Mouse (Mus musculus) embryonic facial prominence, embryonic 12.5 days (tissue): ENCODE measurements around the gene Ppp2r5c. TPM values are rescaled to one million over a fixed set of nuclear protein-coding genes. Genes with fewer than 3 reads are reported as not detected.
A peak's percentile ranks its signal among the peaks of the same experiment; 100 is the strongest.

Experiments used
- ATAC-seq: fragments of 200-750 bp; cut with Nextera tagmentation; 2 replicates; pipeline ENCODE4 v1.8.0; 2017; ENCODE audit not compliant: insufficient number of reproducible peaks, insufficient read depth, low FRiP score, low TSS enrichment
- H3K27ac ChIP-seq: fragments of 300-500 bp; sonication (generic); 2 replicates; pipeline ENCODE4 v1.5.1; 2016; ENCODE audit warnings: mild to moderate bottlenecking
- H3K27me3 ChIP-seq: fragments of 300-500 bp; sonication (generic); 2 replicates; pipeline ENCODE4 v1.6.1; 2016; ENCODE audit warnings: mild to moderate bottlenecking, moderate library complexity
- H3K36me3 ChIP-seq: fragments of 300-500 bp; sonication (generic); 2 replicates; pipeline ENCODE4 v1.6.1; 2016; ENCODE audit warnings: mild to moderate bottlenecking
- H3K4me1 ChIP-seq: fragments of 300-500 bp; sonication (generic); 2 replicates; pipeline ENCODE4 v1.6.1; 2016
- H3K4me2 ChIP-seq: fragments of 300-500 bp; sonication (generic); replicated peaks from 2 replicates; pipeline ENCODE4 v1.6.1; 2016; ENCODE audit warnings: mild to moderate bottlenecking, moderate library complexity
- H3K4me3 ChIP-seq: fragments of 300-500 bp; sonication (generic); 2 replicates; pipeline ENCODE4 v1.5.1; 2016; ENCODE audit warnings: mild to moderate bottlenecking
- H3K9ac ChIP-seq: fragments of 300-500 bp; sonication (generic); 2 replicates; pipeline ENCODE4 v1.6.1; 2016; ENCODE audit warnings: mild to moderate bottlenecking, moderate library complexity
- H3K9me3 ChIP-seq: fragments of 300-500 bp; sonication (generic); 2 replicates; pipeline ENCODE4 v1.6.1; 2016; ENCODE audit warnings: mild to moderate bottlenecking, moderate library complexity
- WGBS: fragments of 180-500 bp; shearing (Covaris S2); methylation state at CpG from one replicate; pipeline ENCODE4 v1.1.7; 2016; 5-methylcytosine and 5-hydroxymethylcytosine counted together
- polyA plus RNA-seq: library from polyadenylated mRNA; unstranded; fragments of >200 nt; fragmentation: Nextera tagmentation; extraction: Ambion mirVana; gene quantifications from 2 replicates; pipeline ENCODE4 v1.2.1, GENCODE M21; 2016

Gene Ppp2r5c
- 156 and 157 TPM in 2 replicates for polyA plus RNA-seq

DNA sequence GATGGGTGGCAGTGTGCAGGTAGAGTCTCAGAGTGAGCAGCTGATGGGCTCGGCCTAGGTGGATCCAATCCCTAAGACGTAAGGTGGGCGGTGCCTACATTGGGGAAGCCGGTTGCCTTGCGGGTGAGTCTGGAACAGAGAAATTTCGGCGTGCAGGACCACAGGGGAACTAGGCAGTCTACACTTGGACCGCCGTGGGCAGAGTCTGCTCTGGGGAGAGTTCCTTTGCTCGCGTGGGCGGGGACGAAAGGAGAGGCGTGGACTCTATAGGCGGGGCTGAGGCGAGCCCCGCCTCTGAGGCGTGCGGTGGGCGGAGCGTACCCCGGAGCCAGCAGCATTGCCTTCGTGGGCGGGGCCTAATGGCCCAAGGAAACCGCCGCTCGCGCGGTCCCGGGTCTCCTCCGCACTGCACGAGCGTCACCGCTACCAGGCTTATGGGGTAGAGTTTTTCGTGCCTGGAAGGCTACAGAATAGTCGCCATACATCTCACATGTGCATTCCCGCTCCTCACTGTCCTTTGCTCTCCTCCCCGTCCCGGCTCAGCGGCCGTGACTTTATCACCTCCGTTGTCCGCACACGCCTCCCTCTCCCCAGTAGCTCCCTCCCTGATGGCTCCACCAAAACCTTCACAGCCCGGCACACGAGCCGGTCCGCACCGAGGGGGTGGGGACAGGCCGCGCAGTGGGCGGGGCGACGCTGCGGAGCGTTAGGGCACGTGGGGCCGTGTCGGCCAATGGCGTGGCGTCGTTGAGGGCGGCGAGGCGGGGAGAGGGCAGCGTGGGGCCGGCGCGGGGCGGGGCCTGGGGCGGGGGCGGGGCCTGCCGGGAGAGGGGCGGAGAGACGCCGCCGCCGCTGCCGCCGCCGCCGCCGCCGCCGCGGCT lies at the start of gene Ppp2r5c:
Gene Ppp2r5c, plus strand, starts transcription at position 831 of the 881 bp plus-strand sequence.
- H3K9me3 ChIP-seq = no peaks in the 10 kb centered on the region
- H3K4me3 ChIP-seq = peak within 1 kb of the TSS; percentile 80
- H3K4me1 ChIP-seq = peaks cover 5% of the 10 kb centered on the region; the same call in 1 of the 2 replicates
- H3K27me3 ChIP-seq = peaks cover 9% of the 10 kb centered on the region; the same call in 1 of the 2 replicates
- peak within 1 kb of the TSS; percentile 83 for H3K9ac ChIP-seq
- H3K36me3 ChIP-seq = 0 out of 2 replicates have a peak, but pooled peaks cover 2% of the 10 kb centered on the region
- peak within 1 kb of the TSS; percentile 73 for H3K4me2 ChIP-seq
- peak within 1 kb of the TSS; percentile 96 for H3K27ac ChIP-seq
- ATAC-seq = peak; percentile 91
- under 1% methylated on average over 72 of the region's 86 CpGs for WGBS

DNA sequence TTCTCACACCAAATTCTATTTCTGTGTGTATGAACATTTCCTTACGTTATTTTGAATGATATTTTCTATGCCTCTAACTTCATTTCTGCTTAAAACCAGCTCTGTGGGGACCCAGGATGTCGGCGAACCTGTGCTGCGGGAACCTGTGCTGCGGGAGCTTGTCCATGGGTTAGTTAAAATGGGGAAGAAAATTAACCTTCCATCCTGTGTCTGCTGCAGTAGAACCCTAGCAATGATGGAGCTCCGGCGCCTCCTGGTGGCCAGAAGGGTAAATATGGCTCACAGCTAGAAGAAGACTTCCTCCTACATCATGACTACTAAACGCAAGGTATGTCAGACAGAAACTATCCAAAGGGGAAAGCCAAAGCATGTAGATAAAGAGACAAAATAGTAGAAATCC lies 48.6 kb upstream of the Ppp2r5c start:
- H3K36me3 ChIP-seq = no peaks in the 10 kb centered on the region

GRCm38 (mm10) chr12:110399161-110399560 lies 47.8 kb upstream of the Ppp2r5c start:
- no peaks in the 10 kb centered on the region for H3K36me3 ChIP-seq
- H3K4me3 ChIP-seq = no peak overlapping the region
- H3K4me1 ChIP-seq = no peaks in the 10 kb centered on the region
- no peak for ATAC-seq
- no peaks in the 10 kb centered on the region for H3K9me3 ChIP-seq
- H3K27ac ChIP-seq = no peak overlapping the region
- no peak overlapping the region for H3K9ac ChIP-seq
- H3K27me3 ChIP-seq = no peaks in the 10 kb centered on the region
- H3K4me2 ChIP-seq = no peak overlapping the region
- WGBS = 89% methylated on average over 6 of the region's 6 CpGs

More for the DNA sequence above, 48.6 kb upstream of the Ppp2r5c start:
- Histone ChIP-seq H3K4me1 (no peaks in the 10 kb centered on the region), H3K9me3 (no peaks in the 10 kb centered on the region), H3K27me3 (no peaks in the 10 kb centered on the region), H3K9ac (no peak overlapping the region), H3K4me3 (no peak overlapping the region), H3K27ac (no peak overlapping the region), H3K4me2 (no peak overlapping the region)
- ATAC-seq = no peak
- WGBS = 29% methylated on average over 8 of the region's 8 CpGs

DNA sequence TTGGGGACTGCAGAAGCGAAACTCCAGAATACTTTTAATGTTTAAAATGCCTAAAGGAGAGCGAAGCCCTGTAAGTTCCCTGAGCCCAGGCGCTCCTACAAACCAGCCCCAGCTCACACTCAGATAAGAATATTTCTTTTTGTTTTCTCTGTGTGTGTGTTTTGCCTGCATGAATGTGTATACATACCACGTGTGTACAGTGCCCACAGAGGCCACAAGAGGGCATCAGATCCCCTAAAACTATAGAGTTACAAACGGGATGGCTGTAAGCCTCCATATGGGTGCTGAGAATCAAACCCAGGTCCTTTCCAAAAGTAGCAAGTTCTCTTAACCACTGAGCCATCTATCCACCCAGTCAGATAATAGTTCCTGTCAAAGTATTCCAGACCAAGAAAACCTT lies 46.0 kb upstream of the Ppp2r5c start:
- no peak overlapping the region for H3K27ac ChIP-seq
- H3K36me3 ChIP-seq = no peaks in the 10 kb centered on the region
- H3K9ac ChIP-seq = no peak overlapping the region
- no peak for ATAC-seq
- H3K4me2 ChIP-seq = no peak overlapping the region
- H3K4me1 ChIP-seq = no peaks in the 10 kb centered on the region
- no peaks in the 10 kb centered on the region for H3K9me3 ChIP-seq
- H3K27me3 ChIP-seq = no peaks in the 10 kb centered on the region
- H3K4me3 ChIP-seq = no peak overlapping the region
- 87% methylated on average over 5 of the region's 5 CpGs for WGBS

GRCm38 (mm10) chr12:110401871-110402270 lies 45.0 kb upstream of the Ppp2r5c start:
- Histone ChIP-seq H3K9me3 (no peaks in the 10 kb centered on the region), H3K4me2 (no peak overlapping the region), H3K27me3 (no peaks in the 10 kb centered on the region), H3K4me3 (no peak overlapping the region), H3K27ac (no peak overlapping the region), H3K36me3 (no peaks in the 10 kb centered on the region), H3K9ac (no peak overlapping the region), H3K4me1 (no peaks in the 10 kb centered on the region)
- no peak for ATAC-seq
- WGBS = 94% methylated on average over 4 of the region's 4 CpGs

DNA sequence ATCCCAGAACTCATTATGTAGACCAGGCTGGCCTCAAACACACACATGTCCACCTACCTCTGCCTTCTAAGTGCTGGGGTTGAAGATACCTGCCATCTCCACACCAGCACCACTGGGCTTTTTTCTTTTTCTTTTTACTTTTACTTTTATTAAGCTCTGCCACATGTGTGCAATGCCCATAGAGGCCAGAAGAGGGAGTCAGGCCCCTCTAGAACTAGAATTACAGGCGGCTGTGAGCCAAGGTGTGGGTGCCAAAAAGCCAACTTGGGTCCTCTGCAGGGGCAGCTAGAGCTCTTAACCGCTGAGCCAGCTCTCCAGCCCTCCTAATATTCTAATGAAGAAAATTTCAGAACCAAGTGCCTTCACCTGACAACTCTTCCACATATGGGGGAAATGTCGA lies 30.7 kb upstream of the Ppp2r5c start:
- Histone ChIP-seq H3K4me1 (no peaks in the 10 kb centered on the region), H3K4me2 (no peak overlapping the region), H3K9me3 (no peaks in the 10 kb centered on the region), H3K27me3 (0 out of 2 replicates have a peak, but pooled peaks cover 6% of the 10 kb centered on the region), H3K27ac (no peak overlapping the region), H3K4me3 (no peak overlapping the region), H3K9ac (no peak overlapping the region), H3K36me3 (no peaks in the 10 kb centered on the region)
- no peak for ATAC-seq
- WGBS = 50% methylated on average over 3 of the region's 3 CpGs

- Histone ChIP-seq H3K4me1 (no peaks in the 10 kb centered on the region), H3K36me3 (no peaks in the 10 kb centered on the region), H3K9ac (no peak overlapping the region), H3K27me3 (0 out of 2 replicates have a peak, but pooled peaks cover 6% of the 10 kb centered on the region), H3K4me2 (peak overlapping the region; percentile 9; the same call in 1 of the 2 replicates), H3K9me3 (no peaks in the 10 kb centered on the region), H3K4me3 (no peak overlapping the region), H3K27ac (no peak overlapping the region)
- no peak for ATAC-seq
- WGBS = 53% methylated on average over 28 of the region's 28 CpGs
Observed at GRCm38 (mm10) chr12:110417023-110417986, 29.6 kb upstream of the Ppp2r5c start.

DNA sequence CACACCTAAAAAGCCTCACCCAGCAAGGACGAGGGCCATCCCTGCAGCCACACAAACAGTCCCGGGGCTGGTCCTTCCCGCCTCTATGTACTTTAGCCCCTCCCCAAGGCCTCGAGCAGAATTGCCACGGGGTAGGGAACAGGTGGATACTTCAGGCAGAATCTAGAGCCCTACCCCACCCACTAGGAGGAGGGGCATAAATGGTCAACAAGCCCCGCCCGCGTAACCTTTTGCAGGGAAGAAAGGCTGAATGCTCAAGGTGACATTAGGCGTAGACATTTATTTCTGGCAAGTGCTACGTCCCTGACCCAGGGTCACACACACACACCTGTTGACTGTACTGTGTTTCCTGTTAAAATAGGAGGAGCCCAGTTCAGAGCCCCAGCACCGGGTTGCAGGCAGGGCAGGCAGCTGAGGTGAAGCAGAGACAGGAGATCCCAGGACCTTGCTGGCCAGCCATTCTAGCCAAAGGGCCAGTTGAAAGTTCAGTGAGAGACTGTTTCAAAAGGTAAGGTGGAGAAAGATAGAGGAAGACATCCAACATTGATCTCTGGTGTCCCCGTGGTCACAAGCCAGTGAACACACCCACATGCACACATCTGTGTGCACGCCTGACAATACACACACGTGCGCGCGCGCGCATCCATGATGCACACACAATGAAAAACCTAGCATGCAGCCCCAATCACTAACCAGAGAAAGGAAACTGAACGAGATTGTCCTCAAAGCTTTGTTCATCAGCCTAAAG lies 28.8 kb upstream of the Ppp2r5c start:
- ATAC-seq = no peak
- Histone ChIP-seq H3K4me2 (no peak overlapping the region), H3K4me1 (no peaks in the 10 kb centered on the region), H3K9ac (no peak overlapping the region), H3K27ac (no peak overlapping the region), H3K4me3 (no peak overlapping the region), H3K36me3 (no peaks in the 10 kb centered on the region), H3K9me3 (no peaks in the 10 kb centered on the region), H3K27me3 (0 out of 2 replicates have a peak, but pooled peaks cover 6% of the 10 kb centered on the region)
- WGBS = 46% methylated on average over 20 of the region's 20 CpGs

GRCm38 (mm10) chr12:110418735-110419350 lies 28.1 kb upstream of the Ppp2r5c start:
- ATAC-seq = no peak
- H3K27me3 ChIP-seq = 0 out of 2 replicates have a peak, but pooled peaks cover 6% of the 10 kb centered on the region
- H3K9me3 ChIP-seq = no peaks in the 10 kb centered on the region
- H3K4me3 ChIP-seq = no peak overlapping the region
- no peaks in the 10 kb centered on the region for H3K36me3 ChIP-seq
- no peak overlapping the region for H3K27ac ChIP-seq
- WGBS = 31% methylated on average over 8 of the region's 8 CpGs
- H3K9ac ChIP-seq = no peak overlapping the region
- no peak overlapping the region for H3K4me2 ChIP-seq
- no peaks in the 10 kb centered on the region for H3K4me1 ChIP-seq

- Histone ChIP-seq H3K4me1 (no peaks in the 10 kb centered on the region), H3K36me3 (no peaks in the 10 kb centered on the region), H3K27me3 (0 out of 2 replicates have a peak, but pooled peaks cover 6% of the 10 kb centered on the region), H3K27ac (no peak overlapping the region), H3K4me3 (no peak overlapping the region), H3K4me2 (no peak overlapping the region), H3K9ac (no peak overlapping the region), H3K9me3 (no peaks in the 10 kb centered on the region)
- ATAC-seq = no peak
- 58% methylated on average over 2 of the region's 2 CpGs for WGBS
Observed at GRCm38 (mm10) chr12:110419879-110420278, 27.0 kb upstream of the Ppp2r5c start.
